Mouse (Mus musculus): ENCODE results near the gene Rhod.

GRCm38 (mm10) chr19:4434999-4435398 lies 4.2 kb downstream of the Rhod start:
- no peak for TF ChIP-seq POLR2A (IDR thresholded peaks at IDR 0.05; ENCODE audit: control insufficient read depth in 1 of 2, insufficient read depth in 1 of 2, low read depth in 1 of 2, low read length in 2 of 2, poor library complexity in 1 of 2)
- no peak for TF ChIP-seq JUND (IDR thresholded peaks at IDR 0.05; ENCODE audit: low read depth, low read length)
- TF ChIP-seq MAFK (IDR thresholded peaks at IDR 0.05; ENCODE audit: borderline replicate concordance, low read depth, low read length), result no peak
- no peak for TF ChIP-seq GATA1 (IDR thresholded peaks at IDR 0.05; ENCODE audit: low read depth, low read length)
- no peak for TF ChIP-seq CTCF (IDR thresholded peaks at IDR 0.05 in 2 of 3, conservative IDR thresholded peaks at IDR 0.05 in 1 of 3; ENCODE audit: control insufficient read depth in 1 of 3, insufficient read depth in 1 of 3, low read depth in 2 of 3, low read length in 3 of 3, poor library complexity in 1 of 3, severe bottlenecking in 1 of 3)
- no peak for TF ChIP-seq CHD2 (IDR thresholded peaks at IDR 0.05; ENCODE audit: low read length)
- no peak for TF ChIP-seq EP300 (IDR thresholded peaks at IDR 0.05; ENCODE audit: low read depth in 1 of 2, low read length in 2 of 2)
- no peak for TF ChIP-seq BHLHE40 (IDR thresholded peaks at IDR 0.05; ENCODE audit: borderline replicate concordance, low read depth, low read length)
- no peak for TF ChIP-seq CHD1 (IDR thresholded peaks at IDR 0.05; ENCODE audit: low read depth, low read length)
- TF ChIP-seq USF1 (IDR thresholded peaks at IDR 0.05; ENCODE audit: low read depth, low read length), result no peak
- TF ChIP-seq ZKSCAN1 (IDR thresholded peaks at IDR 0.05; ENCODE audit: low read depth, low read length), result no peak
- TF ChIP-seq NELFE (IDR thresholded peaks at IDR 0.05; ENCODE audit: low read depth, low read length), result no peak
- TF ChIP-seq NRF1 (IDR thresholded peaks at IDR 0.05; ENCODE audit: insufficient read depth, low read depth, low read length, poor library complexity, severe bottlenecking), result no peak

Data from MEL (cell line).